Mouse (Mus musculus) hindbrain, embryonic 10.5 days (tissue): ENCODE measurements at regions not wholly inside any gene's neighbourhood (a gene's known extent, or its start where the extent isn't known, plus 50 kb on each side); places are given as distances from the start of the nearest gene placed in this dataset.

Experiments
- DNase-seq: peaks from one replicate; pipeline ENCODE4 v3.0.0-alpha.2; 2017; ENCODE audit warnings: low spot score
- H3K27ac ChIP-seq: fragments of 300-500 bp; sonication (generic); 2 replicates; pipeline ENCODE4 v1.5.1; 2016; ENCODE audit warnings: mild to moderate bottlenecking, moderate library complexity
- H3K27me3 ChIP-seq: fragments of 300-500 bp; sonication (generic); 2 replicates; pipeline ENCODE4 v1.6.1; 2016; ENCODE audit warnings: mild to moderate bottlenecking; ENCODE audit not compliant: poor library complexity, insufficient read depth, severe bottlenecking
- H3K36me3 ChIP-seq: fragments of 300-500 bp; sonication (generic); 2 replicates; pipeline ENCODE4 v1.6.1; 2016; ENCODE audit warnings: mild to moderate bottlenecking, moderate library complexity
- H3K4me1 ChIP-seq: fragments of 300-500 bp; sonication (generic); replicated peaks from 2 replicates; pipeline ENCODE4 v1.6.1; 2016; ENCODE audit warnings: mild to moderate bottlenecking
- H3K4me3 ChIP-seq: fragments of 300-500 bp; sonication (generic); 2 replicates; pipeline ENCODE4 v1.5.1; 2016; ENCODE audit warnings: mild to moderate bottlenecking, moderate library complexity
- H3K9me3 ChIP-seq: fragments of 300-500 bp; sonication (generic); 2 replicates; pipeline ENCODE4 v1.6.1; 2016; ENCODE audit warnings: mild to moderate bottlenecking, moderate library complexity
- WGBS: fragments of 180-500 bp; shearing (Covaris S2); methylation state at CpG from one replicate; pipeline ENCODE4 v1.1.7; 2016; 5-methylcytosine and 5-hydroxymethylcytosine counted together

- no peaks in the 10 kb centered on the region for H3K27me3 ChIP-seq
- no peak for DNase-seq
- WGBS: 89% methylated on average over 3 of the region's 3 CpGs
- H3K4me1 ChIP-seq: no peaks in the 10 kb centered on the region
- H3K27ac ChIP-seq: no peak overlapping the region
- no peaks in the 10 kb centered on the region for H3K9me3 ChIP-seq
- H3K4me3 ChIP-seq: no peak overlapping the region
- no peaks in the 10 kb centered on the region for H3K36me3 ChIP-seq
These were observed 174.3 kb upstream of the F930015N05Rik start for GRCm38 (mm10) chr11:64610724-64611123.

GRCm38 (mm10) chr11:64615140-64615539 lies 178.7 kb upstream of the F930015N05Rik start:
- Histone ChIP-seq H3K9me3 (no peaks in the 10 kb centered on the region), H3K27me3 (no peaks in the 10 kb centered on the region), H3K4me1 (no peaks in the 10 kb centered on the region), H3K4me3 (no peak overlapping the region), H3K27ac (no peak overlapping the region), H3K36me3 (no peaks in the 10 kb centered on the region)
- 76% methylated on average over 1 of the region's 1 CpGs for WGBS
- no peak for DNase-seq

- Histone ChIP-seq H3K27ac (no peak overlapping the region), H3K9me3 (no peaks in the 10 kb centered on the region), H3K4me1 (no peaks in the 10 kb centered on the region), H3K36me3 (no peaks in the 10 kb centered on the region), H3K4me3 (no peak overlapping the region), H3K27me3 (no peaks in the 10 kb centered on the region)
- DNase-seq: no peak
- 73% methylated on average over 5 of the region's 5 CpGs for WGBS
These were observed 182.4 kb upstream of the F930015N05Rik start for GRCm38 (mm10) chr11:64618631-64619385.

- Histone ChIP-seq H3K4me3 (no peak overlapping the region), H3K36me3 (no peaks in the 10 kb centered on the region), H3K27ac (no peak overlapping the region), H3K9me3 (no peaks in the 10 kb centered on the region), H3K4me1 (no peaks in the 10 kb centered on the region), H3K27me3 (no peaks in the 10 kb centered on the region)
- DNase-seq: no peak
- 92% methylated on average over 7 of the region's 7 CpGs for WGBS
These were observed 190.7 kb upstream of the F930015N05Rik start for GRCm38 (mm10) chr11:64627180-64627579.

- DNase-seq: no peak
- no peaks in the 10 kb centered on the region for H3K27me3 ChIP-seq
- 63% methylated on average over 4 of the region's 4 CpGs for WGBS
- peaks cover 7% of the 10 kb centered on the region; the same call in 1 of the 2 replicates for H3K9me3 ChIP-seq
- no peaks in the 10 kb centered on the region for H3K4me1 ChIP-seq
- H3K27ac ChIP-seq: no peak overlapping the region
- H3K4me3 ChIP-seq: no peak overlapping the region
- H3K36me3 ChIP-seq: no peaks in the 10 kb centered on the region
These were observed 204.5 kb upstream of the F930015N05Rik start for GRCm38 (mm10) chr11:64640947-64641346.

GRCm38 (mm10) chr11:64643171-64643570 lies 206.7 kb upstream of the F930015N05Rik start:
- H3K9me3 ChIP-seq: no peaks in the 10 kb centered on the region
- WGBS: 64% methylated on average over 5 of the region's 5 CpGs
- no peak for DNase-seq

GRCm38 (mm10) chr11:64647938-64648337 lies 211.5 kb upstream of the F930015N05Rik start:
- 0 out of 2 replicates have a peak, but pooled peaks cover 13% of the 10 kb centered on the region for H3K4me1 ChIP-seq
- no peak for DNase-seq
- no peaks in the 10 kb centered on the region for H3K27me3 ChIP-seq
- H3K4me3 ChIP-seq: no peak overlapping the region
- H3K36me3 ChIP-seq: no peaks in the 10 kb centered on the region
- no peaks in the 10 kb centered on the region for H3K9me3 ChIP-seq
- WGBS: 89% methylated on average over 2 of the region's 2 CpGs
- no peak overlapping the region for H3K27ac ChIP-seq

More at GRCm38 (mm10) chr11:64643171-64643570, 206.7 kb upstream of the F930015N05Rik start:
- H3K27ac ChIP-seq: no peak overlapping the region
- H3K4me3 ChIP-seq: no peak overlapping the region
- no peaks in the 10 kb centered on the region for H3K4me1 ChIP-seq
- H3K36me3 ChIP-seq: no peaks in the 10 kb centered on the region
- H3K27me3 ChIP-seq: no peaks in the 10 kb centered on the region

GRCm38 (mm10) chr11:64650571-64651282 lies 214.3 kb upstream of the F930015N05Rik start:
- H3K27me3 ChIP-seq: no peaks in the 10 kb centered on the region
- no peak for DNase-seq
- no peaks in the 10 kb centered on the region for H3K36me3 ChIP-seq
- H3K9me3 ChIP-seq: no peaks in the 10 kb centered on the region
- WGBS: 77% methylated on average over 10 of the region's 10 CpGs
- H3K4me1 ChIP-seq: 0 out of 2 replicates have a peak, but pooled peaks cover 13% of the 10 kb centered on the region
- H3K4me3 ChIP-seq: no peak overlapping the region
- H3K27ac ChIP-seq: no peak overlapping the region

- Histone ChIP-seq H3K27ac (no peak overlapping the region), H3K4me1 (0 out of 2 replicates have a peak, but pooled peaks cover 13% of the 10 kb centered on the region), H3K9me3 (no peaks in the 10 kb centered on the region), H3K36me3 (no peaks in the 10 kb centered on the region), H3K27me3 (no peaks in the 10 kb centered on the region), H3K4me3 (no peak overlapping the region)
- no peak for DNase-seq
These were observed 216.4 kb upstream of the F930015N05Rik start for GRCm38 (mm10) chr11:64652811-64653210.

GRCm38 (mm10) chr11:64655162-64655561 lies 218.7 kb upstream of the F930015N05Rik start:
- DNase-seq: no peak
- H3K4me3 ChIP-seq: no peak overlapping the region
- 0 out of 2 replicates have a peak, but pooled peaks cover 13% of the 10 kb centered on the region for H3K4me1 ChIP-seq
- H3K36me3 ChIP-seq: no peaks in the 10 kb centered on the region
- no peak overlapping the region for H3K27ac ChIP-seq
- H3K27me3 ChIP-seq: no peaks in the 10 kb centered on the region
- 90% methylated on average over 1 of the region's 1 CpGs for WGBS
- no peaks in the 10 kb centered on the region for H3K9me3 ChIP-seq

- Histone ChIP-seq H3K27ac (peak overlapping the region; percentile 45; the same call in 1 of the 2 replicates), H3K4me1 (peaks cover 16% of the 10 kb centered on the region), H3K9me3 (no peaks in the 10 kb centered on the region), H3K27me3 (no peaks in the 10 kb centered on the region), H3K4me3 (no peak overlapping the region), H3K36me3 (no peaks in the 10 kb centered on the region)
- WGBS: 32% methylated on average over 6 of the region's 6 CpGs
- DNase-seq: no peak
These were observed 226.7 kb upstream of the F930015N05Rik start for GRCm38 (mm10) chr11:64663166-64663565.

GRCm38 (mm10) chr11:64667010-64667409 lies 230.6 kb upstream of the F930015N05Rik start:
- no peak overlapping the region for H3K27ac ChIP-seq
- peaks cover 16% of the 10 kb centered on the region for H3K4me1 ChIP-seq
- no peaks in the 10 kb centered on the region for H3K27me3 ChIP-seq
- no peak for DNase-seq
- no peaks in the 10 kb centered on the region for H3K36me3 ChIP-seq
- no peak overlapping the region for H3K4me3 ChIP-seq
- 81% methylated on average over 3 of the region's 3 CpGs for WGBS
- no peaks in the 10 kb centered on the region for H3K9me3 ChIP-seq

- DNase-seq: no peak
- H3K36me3 ChIP-seq: no peaks in the 10 kb centered on the region
- H3K4me1 ChIP-seq: peaks cover 11% of the 10 kb centered on the region
- no peaks in the 10 kb centered on the region for H3K9me3 ChIP-seq
- H3K27me3 ChIP-seq: no peaks in the 10 kb centered on the region
- H3K27ac ChIP-seq: no peak overlapping the region
- no peak overlapping the region for H3K4me3 ChIP-seq
- WGBS: 80% methylated on average over 7 of the region's 7 CpGs
These were observed 231.1 kb upstream of the F930015N05Rik start for GRCm38 (mm10) chr11:64667521-64667920.
